Mouse (Mus musculus) fat pad, adult 2 months (tissue): ENCODE measurements at regions not wholly inside any gene's neighbourhood (a gene's known extent, or its start where the extent isn't known, plus 50 kb on each side); places are given as distances from the start of the nearest gene placed in this dataset.

Source experiments
- DNase-seq: peaks from one replicate; pipeline ENCODE4 v3.0.0-alpha.2; 2011; ENCODE audit warnings: low read depth, low spot score; ENCODE audit errors: extremely low read depth

GRCm38 (mm10) chr1:193443964-193444676 is 74.0 kb upstream of the Camk1g start:
- DNase-seq, result no peak

- no peak for DNase-seq
These were observed 70.4 kb upstream of the Camk1g start for GRCm38 (mm10) chr1:193440512-193440911.

GRCm38 (mm10) chr1:193434281-193434680 is 64.2 kb upstream of the Camk1g start:
- no peak for DNase-seq

- no peak for DNase-seq
These were observed 63.5 kb upstream of the Camk1g start for GRCm38 (mm10) chr1:193433493-193434021.

GRCm38 (mm10) chr1:193430231-193430630 is 60.1 kb upstream of the Camk1g start:
- DNase-seq, result no peak

GRCm38 (mm10) chr1:193423653-193424075 is 53.6 kb upstream of the Camk1g start:
- no peak for DNase-seq

GRCm38 (mm10) chr1:193422886-193423285 is 52.8 kb upstream of the Camk1g start:
- DNase-seq, result no peak

- no peak for DNase-seq
These were observed 51.7 kb upstream of the Camk1g start for GRCm38 (mm10) chr1:193421820-193422219.

- DNase-seq, result no peak
These were observed 51.3 kb upstream of the Camk1g start for GRCm38 (mm10) chr1:193421414-193421813.
